Mouse (Mus musculus): ENCODE measurements around the gene Nat8f5. TPM values are rescaled to one million over a fixed set of nuclear protein-coding genes. Genes with fewer than 3 reads are reported as not detected.
"Not testable (repeated sequence)": the region's sequence is repeated elsewhere in the genome, so short reads cannot be mapped to it uniquely, and the experiment has no call there.

Nat8f5 gene
- polyA plus RNA-seq, 1 experiment, result 32.2 TPM

- Histone ChIP-seq H3K36me3 (ENCODE audit: control insufficient read depth, insufficient read depth, low read length) (no peaks in the 10 kb centered on the region), H3K27me3 (replicated peaks; ENCODE audit: control insufficient read depth, insufficient read depth, low read length) (no peaks in the 10 kb centered on the region), H3K4me1 (ENCODE audit: control insufficient read depth, insufficient read depth, low read length) (peaks cover 4% of the 10 kb centered on the region; the same call in 1 of the 2 replicates), H3K27ac (ENCODE audit: insufficient read depth, low read depth, low read length) (no peak overlapping the region), H3K4me3 (ENCODE audit: insufficient read depth, low read depth, low read length) (no peak overlapping the region)
- DNase-seq, result no peak
- TF ChIP-seq CTCF (conservative IDR thresholded peaks at IDR 0.05; ENCODE audit: insufficient read depth, insufficient read length, low read depth, low read length) (no peak), POLR2A (IDR thresholded peaks at IDR 0.05; ENCODE audit: low read depth, low read length) (no peak)
- WGBS, result 93% methylated on average over 4 of the region's 4 CpGs
These were observed 27.4 kb upstream of the Nat8f5 start for GRCm38 (mm10) chr6:85848140-85848539.

- no peak overlapping the region for H3K4me3 ChIP-seq (ENCODE audit: insufficient read depth, low read depth, low read length)
- peaks cover 4% of the 10 kb centered on the region; the same call in 1 of the 2 replicates for H3K4me1 ChIP-seq (ENCODE audit: control insufficient read depth, insufficient read depth, low read length)
- H3K27me3 ChIP-seq (replicated peaks; ENCODE audit: control insufficient read depth, insufficient read depth, low read length), result no peaks in the 10 kb centered on the region
- TF ChIP-seq CTCF (conservative IDR thresholded peaks at IDR 0.05; ENCODE audit: insufficient read depth, insufficient read length, low read depth, low read length) (no peak), POLR2A (IDR thresholded peaks at IDR 0.05; ENCODE audit: low read depth, low read length) (no peak)
- 52% methylated on average over 1 of the region's 1 CpGs for WGBS
- no peaks in the 10 kb centered on the region for H3K36me3 ChIP-seq (ENCODE audit: control insufficient read depth, insufficient read depth, low read length)
- DNase-seq, result no peak
- H3K27ac ChIP-seq (ENCODE audit: insufficient read depth, low read depth, low read length), result no peak overlapping the region
These were observed 26.1 kb upstream of the Nat8f5 start for GRCm38 (mm10) chr6:85846921-85847320.

- H3K27ac ChIP-seq (ENCODE audit: insufficient read depth, low read depth, low read length); H3K4me1 ChIP-seq (ENCODE audit: control insufficient read depth, insufficient read depth, low read length); H3K4me3 ChIP-seq (ENCODE audit: insufficient read depth, low read depth, low read length); DNase-seq; H3K27me3 ChIP-seq (replicated peaks; ENCODE audit: control insufficient read depth, insufficient read depth, low read length); H3K36me3 ChIP-seq (ENCODE audit: control insufficient read depth, insufficient read depth, low read length): not testable (repeated sequence)
- 87% methylated on average over 25 of the region's 25 CpGs for WGBS
These were observed 23.1 kb upstream of the Nat8f5 start for GRCm38 (mm10) chr6:85843677-85844458.

GRCm38 (mm10) chr6:85839982-85840381 lies 19.2 kb upstream of the Nat8f5 start:
- no peak overlapping the region for H3K27ac ChIP-seq (ENCODE audit: insufficient read depth, low read depth, low read length)
- no peak for DNase-seq
- no peak for TF ChIP-seq CTCF (conservative IDR thresholded peaks at IDR 0.05; ENCODE audit: insufficient read depth, insufficient read length, low read depth, low read length)
- TF ChIP-seq POLR2A (IDR thresholded peaks at IDR 0.05; ENCODE audit: low read depth, low read length), result no peak
- no peak overlapping the region for H3K4me3 ChIP-seq (ENCODE audit: insufficient read depth, low read depth, low read length)
- H3K4me1 ChIP-seq (ENCODE audit: control insufficient read depth, insufficient read depth, low read length), result no peaks in the 10 kb centered on the region
- 64% methylated on average over 4 of the region's 4 CpGs for WGBS
- no peaks in the 10 kb centered on the region for H3K27me3 ChIP-seq (replicated peaks; ENCODE audit: control insufficient read depth, insufficient read depth, low read length)
- H3K36me3 ChIP-seq (ENCODE audit: control insufficient read depth, insufficient read depth, low read length), result no peaks in the 10 kb centered on the region

- Histone ChIP-seq H3K27ac (ENCODE audit: insufficient read depth, low read depth, low read length) (no peak overlapping the region), H3K27me3 (replicated peaks; ENCODE audit: control insufficient read depth, insufficient read depth, low read length) (no peaks in the 10 kb centered on the region), H3K4me3 (ENCODE audit: insufficient read depth, low read depth, low read length) (no peak overlapping the region), H3K4me1 (ENCODE audit: control insufficient read depth, insufficient read depth, low read length) (peaks cover 8% of the 10 kb centered on the region), H3K36me3 (ENCODE audit: control insufficient read depth, insufficient read depth, low read length) (no peaks in the 10 kb centered on the region)
- DNase-seq, result no peak
- no peak for TF ChIP-seq POLR2A (IDR thresholded peaks at IDR 0.05; ENCODE audit: low read depth, low read length)
- TF ChIP-seq CTCF (conservative IDR thresholded peaks at IDR 0.05; ENCODE audit: insufficient read depth, insufficient read length, low read depth, low read length), result no peak
- WGBS, result 84% methylated on average over 8 of the region's 8 CpGs
These were observed 17.9 kb upstream of the Nat8f5 start for GRCm38 (mm10) chr6:85838674-85839073.

GRCm38 (mm10) chr6:85837307-85837706 lies 16.5 kb upstream of the Nat8f5 start:
- not testable (repeated sequence) for DNase-seq; H3K36me3 ChIP-seq (ENCODE audit: control insufficient read depth, insufficient read depth, low read length); H3K27ac ChIP-seq (ENCODE audit: insufficient read depth, low read depth, low read length); H3K4me3 ChIP-seq (ENCODE audit: insufficient read depth, low read depth, low read length); H3K27me3 ChIP-seq (replicated peaks; ENCODE audit: control insufficient read depth, insufficient read depth, low read length)
- H3K4me1 ChIP-seq (ENCODE audit: control insufficient read depth, insufficient read depth, low read length), result peaks cover 11% of the 10 kb centered on the region
- peak; percentile 38 for TF ChIP-seq CTCF (conservative IDR thresholded peaks at IDR 0.05; ENCODE audit: insufficient read depth, insufficient read length, low read depth, low read length)
- 22% methylated on average over 7 of the region's 12 CpGs for WGBS

GRCm38 (mm10) chr6:85836827-85837226 lies 16.1 kb upstream of the Nat8f5 start:
- peak; percentile 30 for TF ChIP-seq CTCF (conservative IDR thresholded peaks at IDR 0.05; ENCODE audit: insufficient read depth, insufficient read length, low read depth, low read length)
- peak; percentile 77 for DNase-seq
- WGBS, result 19% methylated on average over 9 of the region's 9 CpGs
- peaks cover 12% of the 10 kb centered on the region for H3K4me1 ChIP-seq (ENCODE audit: control insufficient read depth, insufficient read depth, low read length)
- not testable (repeated sequence) for H3K27ac ChIP-seq (ENCODE audit: insufficient read depth, low read depth, low read length); H3K36me3 ChIP-seq (ENCODE audit: control insufficient read depth, insufficient read depth, low read length); H3K4me3 ChIP-seq (ENCODE audit: insufficient read depth, low read depth, low read length); H3K27me3 ChIP-seq (replicated peaks; ENCODE audit: control insufficient read depth, insufficient read depth, low read length)

- DNase-seq, result peak; percentile 63
- WGBS, result 44% methylated on average over 5 of the region's 5 CpGs
- H3K4me1 ChIP-seq (ENCODE audit: control insufficient read depth, insufficient read depth, low read length), result peaks cover 12% of the 10 kb centered on the region
- H3K27ac ChIP-seq (ENCODE audit: insufficient read depth, low read depth, low read length); H3K4me3 ChIP-seq (ENCODE audit: insufficient read depth, low read depth, low read length); H3K36me3 ChIP-seq (ENCODE audit: control insufficient read depth, insufficient read depth, low read length); H3K27me3 ChIP-seq (replicated peaks; ENCODE audit: control insufficient read depth, insufficient read depth, low read length): not testable (repeated sequence)
These were observed 15.3 kb upstream of the Nat8f5 start for GRCm38 (mm10) chr6:85836098-85836497.

GRCm38 (mm10) chr6:85835104-85835503 lies 14.3 kb upstream of the Nat8f5 start:
- WGBS, result 50% methylated on average over 1 of the region's 2 CpGs
- H3K36me3 ChIP-seq (ENCODE audit: control insufficient read depth, insufficient read depth, low read length); H3K4me3 ChIP-seq (ENCODE audit: insufficient read depth, low read depth, low read length); H3K27ac ChIP-seq (ENCODE audit: insufficient read depth, low read depth, low read length); H3K27me3 ChIP-seq (replicated peaks; ENCODE audit: control insufficient read depth, insufficient read depth, low read length): not testable (repeated sequence)
- DNase-seq, result peak; percentile 86
- H3K4me1 ChIP-seq (ENCODE audit: control insufficient read depth, insufficient read depth, low read length), result peaks cover 15% of the 10 kb centered on the region

GRCm38 (mm10) chr6:85834504-85835100 lies 13.8 kb upstream of the Nat8f5 start:
- H3K4me3 ChIP-seq (ENCODE audit: insufficient read depth, low read depth, low read length); H3K36me3 ChIP-seq (ENCODE audit: control insufficient read depth, insufficient read depth, low read length); H3K27me3 ChIP-seq (replicated peaks; ENCODE audit: control insufficient read depth, insufficient read depth, low read length): not testable (repeated sequence)
- peak; percentile 70 for DNase-seq
- peaks cover 20% of the 10 kb centered on the region for H3K4me1 ChIP-seq (ENCODE audit: control insufficient read depth, insufficient read depth, low read length)
- peak overlapping the region; percentile 85 for H3K27ac ChIP-seq (ENCODE audit: insufficient read depth, low read depth, low read length)

Data from kidney, adult 2 months (tissue).